Mouse (Mus musculus): ENCODE measurements around the gene Foxr1. TPM values are rescaled to one million over a fixed set of nuclear protein-coding genes. Genes with fewer than 3 reads are reported as not detected.

Gene Foxr1
- polyA plus RNA-seq (2012; rRNA removed): 0.01 TPM in 1 of 2 replicates, not detected in the other

DNA sequence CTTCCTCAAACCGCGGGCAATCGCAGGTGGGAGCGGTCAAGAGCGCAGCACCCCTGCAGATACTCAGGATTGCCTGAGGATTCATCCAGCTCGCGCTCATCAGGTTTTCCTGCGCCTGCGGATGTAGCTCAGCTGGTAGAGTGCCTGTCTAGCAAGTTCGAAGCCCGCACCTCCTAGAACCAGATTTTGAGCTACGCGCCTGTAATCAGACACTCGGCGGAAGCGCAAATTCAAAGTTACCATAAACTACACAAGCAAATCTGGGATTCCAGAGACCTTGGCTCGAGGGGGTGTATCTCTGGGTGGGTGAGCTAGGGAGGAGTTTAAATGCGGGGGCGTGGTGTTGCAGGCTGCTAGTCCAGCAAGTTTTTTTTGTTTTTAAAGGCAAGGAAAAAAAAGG lies at the start of gene Foxr1:
Gene Foxr1 (minus strand): TSS at position 176 of the 400 bp plus-strand sequence.

GRCm38 (mm10) chr9:44482552-44482951 lies 41.6 kb upstream of the Foxr1 start, which contains the start of gene Bcl9l:
TSS of gene Bcl9l (plus strand) at chr9:44482825.

DNA sequence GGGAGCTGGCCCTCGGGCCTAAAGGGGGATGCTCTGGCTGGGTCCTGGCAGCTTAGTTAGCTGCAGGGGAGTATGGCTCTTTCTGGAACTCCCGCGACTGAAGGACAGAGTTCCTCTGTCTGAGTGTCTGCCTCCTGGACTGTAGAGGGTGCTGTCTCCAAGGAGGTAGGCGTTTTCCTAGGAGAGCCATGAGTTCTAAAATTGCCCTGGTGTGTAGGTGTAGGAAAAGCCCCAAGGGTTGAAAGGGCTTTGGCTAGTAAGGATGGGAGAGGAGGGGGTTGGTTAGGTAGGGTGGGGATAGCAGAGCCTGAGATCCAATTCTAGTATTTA lies 13.9 kb upstream of the Foxr1 start, which contains the start of gene Upk2:
Gene Upk2 (minus strand): TSS at position 86 of the 330 bp plus-strand sequence.

DNA sequence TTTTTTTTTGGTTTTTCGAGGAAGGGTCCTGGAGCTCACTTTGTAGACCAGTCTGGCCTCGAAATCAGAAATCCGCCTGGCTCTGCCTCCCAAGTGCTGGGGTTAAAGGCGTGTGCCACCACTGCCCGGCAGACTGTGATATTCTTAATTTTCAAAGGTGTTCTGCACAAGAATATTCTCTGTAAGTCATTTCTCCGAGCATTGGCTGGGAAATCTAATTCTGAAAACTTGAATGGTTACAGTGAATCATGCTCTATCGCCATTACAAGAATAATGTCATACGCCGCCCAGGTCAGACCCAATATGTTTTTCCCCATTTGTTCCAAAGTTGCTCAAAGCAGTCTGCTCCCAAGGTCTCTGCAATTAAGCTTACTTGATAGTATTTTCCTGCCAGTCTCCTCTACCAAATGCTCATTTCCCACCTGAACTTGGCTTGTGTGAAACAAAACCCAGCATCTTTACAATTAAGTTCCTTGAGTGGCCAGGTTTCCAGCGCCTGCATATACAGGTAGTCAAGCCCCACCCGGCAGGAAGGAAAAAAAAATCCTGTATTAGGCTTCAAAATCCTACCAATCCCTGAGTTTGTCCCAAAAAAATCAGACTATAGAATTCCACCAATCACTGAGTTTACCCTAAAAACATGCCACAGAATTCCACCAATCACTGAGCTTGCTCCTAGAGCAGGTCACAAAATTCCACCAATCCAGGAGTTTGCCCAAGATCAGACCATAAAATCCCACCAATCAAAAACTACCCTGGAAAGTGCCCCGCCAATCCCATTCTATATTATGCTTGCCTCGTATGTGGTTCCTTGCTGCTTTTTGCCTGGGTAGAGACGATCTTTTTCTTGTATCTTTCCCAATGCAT lies 22.2 kb downstream of the Foxr1 start, which contains the start of gene Ccdc84:
Gene Ccdc84 (minus strand): TSS at position 51 of the 867 bp plus-strand sequence.

DNA sequence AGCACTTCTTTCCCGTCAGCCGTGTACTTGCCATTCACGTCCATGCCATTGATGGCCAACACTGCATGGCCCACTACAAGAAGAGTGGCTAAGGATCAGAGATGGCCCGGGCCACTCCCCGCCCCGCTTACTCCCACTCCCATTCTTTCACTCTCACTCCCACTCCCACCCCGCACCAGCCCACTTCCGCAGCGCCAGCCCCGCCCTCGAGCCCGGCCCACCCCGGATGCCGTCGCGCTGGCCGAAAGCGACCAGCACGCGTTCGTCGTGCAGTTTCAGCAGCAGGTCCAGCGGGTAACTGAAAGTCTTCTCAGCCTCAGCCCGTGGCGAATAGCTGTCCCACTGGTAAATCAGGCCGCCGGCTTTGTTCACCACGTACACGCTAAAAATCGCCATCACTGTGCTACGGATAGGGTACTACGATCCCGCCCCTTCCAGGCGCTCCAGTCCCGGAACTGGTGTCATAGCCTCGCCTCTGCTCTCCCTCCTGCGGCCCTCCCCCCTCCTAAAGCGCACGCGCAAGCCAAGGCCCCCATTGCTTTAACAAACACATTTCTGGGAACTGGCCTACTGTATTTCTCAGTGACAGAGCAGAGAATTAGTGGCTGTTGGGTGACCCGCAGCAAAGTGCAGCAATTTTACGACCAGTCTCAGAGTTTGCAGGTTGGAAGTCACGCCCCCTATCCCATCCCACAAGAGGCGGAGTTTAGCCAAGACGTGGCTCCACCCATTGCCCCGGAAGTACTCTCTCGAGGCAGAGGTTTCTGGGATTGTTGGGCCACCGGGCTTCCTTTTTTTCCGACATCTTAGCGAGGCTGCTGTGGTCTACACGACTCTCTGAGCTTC lies 33.8 kb downstream of the Foxr1 start, which contains the start of the genes Rps25 and Trappc4:
Gene Rps25 (plus strand): TSS at position 234 of the 846 bp plus-strand sequence.
Gene Trappc4 (minus strand): TSS at position 695 of the 846 bp plus-strand sequence.

GRCm38 (mm10) chr9:44396684-44397411 lies 44.1 kb downstream of the Foxr1 start, which contains the start of gene Slc37a4:
TSS of gene Slc37a4 (plus strand) at chr9:44396852.

Other genes with a start within 250 kb of the Foxr1 start
- 3.9 and 4.7 TPM in 2 replicates for gene Cbl, start 207.1 kb downstream of the Foxr1 start, polyA plus RNA-seq (2012; rRNA removed)
- gene Ccdc153, start 200.5 kb downstream of the Foxr1 start, polyA plus RNA-seq (2012; rRNA removed): not detected in 2 replicates
- 0.05 and 0.08 TPM in 2 replicates for gene Pdzd3, start 189.7 kb downstream of the Foxr1 start, polyA plus RNA-seq (2012; rRNA removed)
- gene Nlrx1, start 172.5 kb downstream of the Foxr1 start, polyA plus RNA-seq (2012; rRNA removed): 2.6 and 3.2 TPM in 2 replicates
- 13.8 and 17.2 TPM in 2 replicates for gene Abcg4, start 152.5 kb downstream of the Foxr1 start, polyA plus RNA-seq (2012; rRNA removed)
- 12.1 and 12.9 TPM in 2 replicates for gene Hinfp, start 135.5 kb downstream of the Foxr1 start, polyA plus RNA-seq (2012; rRNA removed)
- gene C2cd2l, start 120.9 kb downstream of the Foxr1 start, polyA plus RNA-seq (2012; rRNA removed): 11.0 and 12.5 TPM in 2 replicates
- gene Dpagt1, start 115.1 kb downstream of the Foxr1 start, polyA plus RNA-seq (2012; rRNA removed): 18.5 and 19.8 TPM in 2 replicates
- gene H2afx, start 106.4 kb downstream of the Foxr1 start, polyA plus RNA-seq (2012; rRNA removed): 107 and 124 TPM in 2 replicates
- 450 and 459 TPM in 2 replicates for gene Hmbs, start 96.9 kb downstream of the Foxr1 start, polyA plus RNA-seq (2012; rRNA removed)
- 10.0 and 10.6 TPM in 2 replicates for gene Vps11, start 79.5 kb downstream of the Foxr1 start, polyA plus RNA-seq (2012; rRNA removed)
- 18.1 and 22.7 TPM in 2 replicates for gene Hyou1, start 61.6 kb downstream of the Foxr1 start, polyA plus RNA-seq (2012; rRNA removed)
- gene Slc37a4, start 44.3 kb downstream of the Foxr1 start, polyA plus RNA-seq (2012; rRNA removed): 90.0 and 101 TPM in 2 replicates
- 535 and 642 TPM in 2 replicates for gene Rps25, start 34.0 kb downstream of the Foxr1 start, polyA plus RNA-seq (2012; rRNA removed)
- 20.6 and 22.1 TPM in 2 replicates for gene Trappc4, start 33.5 kb downstream of the Foxr1 start, polyA plus RNA-seq (2012; rRNA removed)
- gene Ccdc84, start 22.6 kb downstream of the Foxr1 start, polyA plus RNA-seq (2012; rRNA removed): 17.5 and 19.5 TPM in 2 replicates
- not detected in 2 replicates for gene Upk2, start 13.8 kb upstream of the Foxr1 start, polyA plus RNA-seq (2012; rRNA removed)
- 2.2 and 3.0 TPM in 2 replicates for gene Bcl9l, start 41.7 kb upstream of the Foxr1 start, polyA plus RNA-seq (2012; rRNA removed)
- gene Cxcr5, start 120.7 kb upstream of the Foxr1 start, polyA plus RNA-seq (2012; rRNA removed): 0.28 and 0.31 TPM in 2 replicates
- gene Ddx6, start 163.8 kb upstream of the Foxr1 start, polyA plus RNA-seq (2012; rRNA removed): 10.3 and 10.7 TPM in 2 replicates
- gene Treh, start 232.1 kb upstream of the Foxr1 start, polyA plus RNA-seq (2012; rRNA removed): 0.01 and 0.08 TPM in 2 replicates